Mouse (Mus musculus) urinary bladder, adult 18-20 months (tissue): ENCODE data around the gene Fhdc1.
A peak's percentile ranks its signal among the peaks of the same experiment; 100 is the strongest.

Experiments used
- DNase-seq, 2 experiments: peaks; one replicate each; pipeline ENCODE4 v3.0.0; 2022; ENCODE audit warnings: low spot score in 2 of 2, mixed read lengths in 2 of 2

The Fhdc1 gene

GRCm38 (mm10) chr3:84435288-84436043, 44.8 kb downstream of the Fhdc1 start:
- DNase-seq: no peak

- no peak for DNase-seq
These were observed 47.3 kb downstream of the Fhdc1 start for GRCm38 (mm10) chr3:84432797-84433445.

- DNase-seq: no peak
These were observed 49.0 kb downstream of the Fhdc1 start for GRCm38 (mm10) chr3:84431257-84431656.

- no peak for DNase-seq
These were observed 50.1 kb downstream of the Fhdc1 start for GRCm38 (mm10) chr3:84430152-84430551.

GRCm38 (mm10) chr3:84428994-84429725, 51.1 kb downstream of the Fhdc1 start:
- DNase-seq: peak; percentile 39 to 73

- DNase-seq: peak in 1 of 2 experiments; percentile 64
These were observed 52.5 kb downstream of the Fhdc1 start for GRCm38 (mm10) chr3:84427779-84428178.

- DNase-seq: no peak
These were observed 57.9 kb downstream of the Fhdc1 start for GRCm38 (mm10) chr3:84422340-84422739.

GRCm38 (mm10) chr3:84413868-84414267, 66.4 kb downstream of the Fhdc1 start:
- no peak for DNase-seq

GRCm38 (mm10) chr3:84412920-84413319, 67.3 kb downstream of the Fhdc1 start:
- DNase-seq: no peak

- DNase-seq: no peak
These were observed 70.8 kb downstream of the Fhdc1 start for GRCm38 (mm10) chr3:84409474-84409862.

GRCm38 (mm10) chr3:84408756-84409473, 71.3 kb downstream of the Fhdc1 start:
- DNase-seq: no peak

GRCm38 (mm10) chr3:84405523-84405922, 74.7 kb downstream of the Fhdc1 start:
- DNase-seq: no peak

GRCm38 (mm10) chr3:84403389-84403788, 76.8 kb downstream of the Fhdc1 start:
- DNase-seq: no peak

GRCm38 (mm10) chr3:84402716-84403115, 77.5 kb downstream of the Fhdc1 start:
- no peak for DNase-seq

- DNase-seq: no peak
These were observed 82.3 kb downstream of the Fhdc1 start for GRCm38 (mm10) chr3:84397976-84398375.

GRCm38 (mm10) chr3:84396240-84396639, 84.0 kb downstream of the Fhdc1 start:
- DNase-seq: no peak

- no peak for DNase-seq
These were observed 84.4 kb downstream of the Fhdc1 start for GRCm38 (mm10) chr3:84395840-84396239.

- DNase-seq: no peak
These were observed 85.3 kb downstream of the Fhdc1 start for GRCm38 (mm10) chr3:84394841-84395447.
